Mouse (Mus musculus): ENCODE measurements at regions not wholly inside any gene's neighbourhood (a gene's known extent, or its start where the extent isn't known, plus 50 kb on each side); places are given as distances from the start of the nearest gene placed in this dataset.
A peak's percentile ranks its signal among the peaks of the same experiment; 100 is the strongest.
"Not testable (repeated sequence)": the region's sequence is repeated elsewhere in the genome, so short reads cannot be mapped to it uniquely, and the experiment has no call there.

GRCm38 (mm10) chr12:98144464-98144863 is 114.8 kb downstream of the Galc start:
- no peaks in the 10 kb centered on the region for H3K36me3 ChIP-seq (ENCODE audit: control insufficient read depth, insufficient read depth, low read length)
- H3K4me2 ChIP-seq (replicated peaks; ENCODE audit: low read depth, low read length, severe bottlenecking), result no peak overlapping the region
- TF ChIP-seq POLR2A (IDR thresholded peaks at IDR 0.05; ENCODE audit: borderline replicate concordance, extremely low read depth, insufficient read depth, insufficient read length), result no peak
- DNase-seq (ENCODE audit: low spot score), result no peak
- WGBS, result 44% methylated on average over 4 of the region's 4 CpGs
- no peak overlapping the region for H3K4me3 ChIP-seq (replicated peaks; ENCODE audit: low read length)
- ATAC-seq (ENCODE audit: low FRiP score, low read depth), result no peak
- no peaks in the 10 kb centered on the region for H3K27me3 ChIP-seq (ENCODE audit: control insufficient read depth, insufficient read depth, low read length)
- H3K4me1 ChIP-seq (ENCODE audit: control insufficient read depth, insufficient read depth, low read length), result no peaks in the 10 kb centered on the region
- H3K9ac ChIP-seq (ENCODE audit: low read depth, low read length, severe bottlenecking), result no peak overlapping the region
- no peaks in the 10 kb centered on the region for H3K9me3 ChIP-seq (ENCODE audit: control insufficient read depth, low read length)
- no peak overlapping the region for H3K27ac ChIP-seq (replicated peaks; ENCODE audit: low read depth, low read length)

- Histone ChIP-seq H3K27ac (replicated peaks; ENCODE audit: low read depth, low read length) (no peak overlapping the region), H3K4me3 (replicated peaks; ENCODE audit: low read length) (no peak overlapping the region), H3K9me3 (ENCODE audit: control insufficient read depth, low read length) (no peaks in the 10 kb centered on the region), H3K4me2 (replicated peaks; ENCODE audit: low read depth, low read length, severe bottlenecking) (no peak overlapping the region), H3K4me1 (ENCODE audit: control insufficient read depth, insufficient read depth, low read length) (no peaks in the 10 kb centered on the region), H3K36me3 (ENCODE audit: control insufficient read depth, insufficient read depth, low read length) (no peaks in the 10 kb centered on the region), H3K9ac (ENCODE audit: low read depth, low read length, severe bottlenecking) (no peak overlapping the region), H3K27me3 (ENCODE audit: control insufficient read depth, insufficient read depth, low read length) (no peaks in the 10 kb centered on the region)
- no peak for TF ChIP-seq POLR2A (IDR thresholded peaks at IDR 0.05; ENCODE audit: borderline replicate concordance, extremely low read depth, insufficient read depth, insufficient read length)
- no peak for DNase-seq (ENCODE audit: low spot score)
- 77% methylated on average over 1 of the region's 1 CpGs for WGBS
- no peak for ATAC-seq (ENCODE audit: low FRiP score, low read depth)
Measured at GRCm38 (mm10) chr12:98143170-98143569, 116.1 kb downstream of the Galc start.

DNA sequence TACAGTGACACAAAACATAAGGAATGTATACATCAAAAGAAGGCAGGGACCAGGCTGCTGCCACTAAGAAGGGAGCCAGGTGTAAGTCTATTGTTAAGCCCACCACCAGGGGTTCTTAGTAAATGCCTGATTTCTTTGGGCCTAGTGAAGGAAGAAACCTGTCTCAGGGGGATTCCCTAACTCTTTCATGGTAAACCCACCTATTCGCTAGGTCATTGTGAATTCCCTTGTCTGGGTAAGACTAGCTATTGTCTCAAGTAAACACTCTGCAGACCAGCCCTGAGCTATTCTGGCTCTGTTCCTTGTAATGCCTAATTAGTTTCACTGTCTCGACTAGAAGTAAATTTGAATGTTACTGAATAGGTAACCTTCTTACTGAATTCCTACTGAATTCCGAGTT is 119.4 kb downstream of the Galc start:
- not testable (repeated sequence) for H3K9ac ChIP-seq (ENCODE audit: low read depth, low read length, severe bottlenecking); H3K27ac ChIP-seq (replicated peaks; ENCODE audit: low read depth, low read length); H3K4me3 ChIP-seq (replicated peaks; ENCODE audit: low read length); H3K4me2 ChIP-seq (replicated peaks; ENCODE audit: low read depth, low read length, severe bottlenecking); H3K4me1 ChIP-seq (ENCODE audit: control insufficient read depth, insufficient read depth, low read length); H3K9me3 ChIP-seq (ENCODE audit: control insufficient read depth, low read length); H3K36me3 ChIP-seq (ENCODE audit: control insufficient read depth, insufficient read depth, low read length); ATAC-seq (ENCODE audit: low FRiP score, low read depth); H3K27me3 ChIP-seq (ENCODE audit: control insufficient read depth, insufficient read depth, low read length); DNase-seq (ENCODE audit: low spot score)
- 79% methylated on average over 3 of the region's 3 CpGs for WGBS

DNA sequence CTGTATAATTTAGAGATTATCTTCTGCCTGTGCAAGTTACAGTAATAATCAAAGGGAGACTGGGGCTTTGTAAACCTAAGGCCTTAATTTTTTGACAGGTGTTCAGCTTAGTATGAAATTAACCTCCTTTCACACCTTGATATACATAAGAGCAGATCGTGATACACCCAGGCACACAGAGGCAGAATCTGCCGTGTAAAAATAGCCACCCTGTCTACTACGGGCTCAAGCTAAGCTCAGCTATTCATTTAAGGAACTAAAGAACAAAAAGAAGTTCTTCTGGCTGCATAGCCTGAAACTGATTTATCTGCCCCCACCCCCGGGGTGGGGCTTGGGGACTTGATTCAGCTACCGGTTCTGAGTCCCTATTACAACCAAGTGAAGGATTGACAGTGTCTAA is 128.0 kb downstream of the Galc start:
- Histone ChIP-seq H3K27me3 (ENCODE audit: control insufficient read depth, insufficient read depth, low read length) (no peaks in the 10 kb centered on the region), H3K4me3 (replicated peaks; ENCODE audit: low read length) (no peak overlapping the region), H3K4me1 (ENCODE audit: control insufficient read depth, insufficient read depth, low read length) (no peaks in the 10 kb centered on the region), H3K4me2 (replicated peaks; ENCODE audit: low read depth, low read length, severe bottlenecking) (no peak overlapping the region), H3K9ac (ENCODE audit: low read depth, low read length, severe bottlenecking) (no peak overlapping the region), H3K9me3 (ENCODE audit: control insufficient read depth, low read length) (no peaks in the 10 kb centered on the region), H3K27ac (replicated peaks; ENCODE audit: low read depth, low read length) (no peak overlapping the region), H3K36me3 (ENCODE audit: control insufficient read depth, insufficient read depth, low read length) (no peaks in the 10 kb centered on the region)
- no peak for ATAC-seq (ENCODE audit: low FRiP score, low read depth)
- TF ChIP-seq POLR2A (IDR thresholded peaks at IDR 0.05; ENCODE audit: borderline replicate concordance, extremely low read depth, insufficient read depth, insufficient read length), result no peak
- DNase-seq (ENCODE audit: low spot score), result no peak
- 77% methylated on average over 5 of the region's 5 CpGs for WGBS

- no peak overlapping the region for H3K9ac ChIP-seq (ENCODE audit: low read depth, low read length, severe bottlenecking)
- H3K4me3 ChIP-seq (replicated peaks; ENCODE audit: low read length), result no peak overlapping the region
- H3K27ac ChIP-seq (replicated peaks; ENCODE audit: low read depth, low read length), result no peak overlapping the region
- H3K4me1 ChIP-seq (ENCODE audit: control insufficient read depth, insufficient read depth, low read length), result no peaks in the 10 kb centered on the region
- H3K27me3 ChIP-seq (ENCODE audit: control insufficient read depth, insufficient read depth, low read length), result no peaks in the 10 kb centered on the region
- 79% methylated on average over 3 of the region's 3 CpGs for WGBS
- no peaks in the 10 kb centered on the region for H3K36me3 ChIP-seq (ENCODE audit: control insufficient read depth, insufficient read depth, low read length)
- DNase-seq (ENCODE audit: low spot score), result no peak
- H3K9me3 ChIP-seq (ENCODE audit: control insufficient read depth, low read length), result no peaks in the 10 kb centered on the region
- no peak for ATAC-seq (ENCODE audit: low FRiP score, low read depth)
- no peak overlapping the region for H3K4me2 ChIP-seq (replicated peaks; ENCODE audit: low read depth, low read length, severe bottlenecking)
- TF ChIP-seq POLR2A (IDR thresholded peaks at IDR 0.05; ENCODE audit: borderline replicate concordance, extremely low read depth, insufficient read depth, insufficient read length), result no peak
Measured at GRCm38 (mm10) chr12:98123541-98123940, 135.7 kb downstream of the Galc start.

GRCm38 (mm10) chr12:98108039-98108438 is 151.2 kb downstream of the Galc start:
- Histone ChIP-seq H3K4me2 (replicated peaks; ENCODE audit: low read depth, low read length, severe bottlenecking) (no peak overlapping the region), H3K27ac (replicated peaks; ENCODE audit: low read depth, low read length) (no peak overlapping the region), H3K36me3 (ENCODE audit: control insufficient read depth, insufficient read depth, low read length) (no peaks in the 10 kb centered on the region), H3K9me3 (ENCODE audit: control insufficient read depth, low read length) (no peaks in the 10 kb centered on the region), H3K27me3 (ENCODE audit: control insufficient read depth, insufficient read depth, low read length) (no peaks in the 10 kb centered on the region), H3K9ac (ENCODE audit: low read depth, low read length, severe bottlenecking) (no peak overlapping the region), H3K4me3 (replicated peaks; ENCODE audit: low read length) (no peak overlapping the region), H3K4me1 (ENCODE audit: control insufficient read depth, insufficient read depth, low read length) (peaks cover 22% of the 10 kb centered on the region; the same call in 1 of the 2 replicates)
- 34% methylated on average over 9 of the region's 9 CpGs for WGBS
- ATAC-seq (ENCODE audit: low FRiP score, low read depth) (peak; percentile 69; the same call in 1 of the 2 replicates), DNase-seq (ENCODE audit: low spot score) (peak; percentile 40)
- TF ChIP-seq POLR2A (IDR thresholded peaks at IDR 0.05; ENCODE audit: borderline replicate concordance, extremely low read depth, insufficient read depth, insufficient read length), result no peak
